Mouse (Mus musculus): ENCODE data around the gene Fmo6. TPM values are rescaled to one million over a fixed set of nuclear protein-coding genes. Genes with fewer than 3 reads are reported as not detected.

Gene Fmo6
- total RNA-seq, 4 experiments from 2014 or later, result not detected

DNA sequence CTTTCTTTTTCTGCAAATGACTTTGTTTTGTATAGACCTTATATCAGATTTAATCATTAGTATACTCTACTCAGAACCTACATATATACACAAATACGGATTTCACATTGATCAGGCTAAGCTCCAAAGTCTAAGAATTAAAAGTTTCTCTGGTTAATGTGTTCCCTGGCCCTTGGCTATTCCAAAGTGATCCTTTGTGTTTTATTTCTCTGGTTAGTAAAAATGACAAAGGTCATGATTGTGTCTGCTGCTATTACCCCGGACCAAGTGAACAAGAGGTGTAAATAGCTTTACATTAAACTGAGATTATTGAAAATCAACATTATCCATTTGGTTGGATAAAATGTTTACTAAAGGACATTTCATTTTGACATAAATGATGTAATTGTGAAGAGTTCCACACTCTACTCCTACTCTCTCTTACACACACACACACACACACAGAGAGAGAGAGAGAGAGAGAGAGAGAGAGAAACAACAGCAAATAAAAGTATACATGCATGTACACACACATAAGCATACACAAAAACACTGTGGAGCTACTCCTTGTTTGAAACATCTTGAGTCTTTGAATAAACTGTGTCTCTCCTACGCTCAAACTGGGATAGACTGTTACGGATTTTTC lies 22.3 kb downstream of the Fmo6 start:
- DNase-seq (ENCODE audit: low spot score in 2 of 2), result no peak

DNA sequence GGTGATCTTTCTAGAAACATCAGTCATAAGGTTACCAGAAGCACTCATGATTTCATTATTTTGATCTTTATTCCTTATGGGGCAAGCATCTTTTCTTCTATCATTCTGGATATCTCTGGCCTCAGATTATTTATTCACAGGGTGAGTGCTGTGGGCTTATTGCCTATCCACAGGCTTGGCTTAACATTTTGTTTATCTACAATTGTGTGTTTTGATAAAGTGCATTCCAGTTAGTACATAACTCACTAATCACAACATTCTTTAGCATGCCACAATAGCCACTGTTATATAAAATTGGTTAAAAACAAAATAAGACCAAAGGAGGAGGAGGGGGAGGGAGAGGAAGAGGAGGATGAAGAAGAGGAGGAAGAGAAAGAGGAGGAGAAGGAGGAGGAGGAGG lies 25.2 kb downstream of the Fmo6 start:
- DNase-seq (ENCODE audit: low spot score in 2 of 2), result no peak

DNA sequence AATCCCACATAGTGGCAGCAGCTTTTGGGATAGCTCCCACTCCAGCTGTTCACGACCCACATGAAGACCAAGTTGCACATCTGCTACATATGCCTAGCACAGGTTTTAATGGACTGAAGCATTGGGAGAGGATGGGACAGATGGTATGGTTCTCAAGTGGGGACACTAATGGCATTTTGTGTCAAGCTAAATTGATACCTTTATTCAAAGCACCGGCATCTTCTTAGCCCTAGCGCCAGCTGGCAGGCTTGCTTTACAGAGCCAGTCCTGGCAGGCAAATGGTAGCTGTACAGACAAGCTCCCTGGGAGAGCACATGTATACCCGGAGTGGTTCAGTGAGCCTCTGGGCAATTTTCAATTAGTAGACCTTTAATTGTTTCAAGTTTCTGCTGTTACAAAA lies 35.4 kb downstream of the Fmo6 start:
- no peak for DNase-seq (ENCODE audit: low spot score in 2 of 2)

- DNase-seq (ENCODE audit: low spot score in 2 of 2), result peak; percentile 40 to 49
Measured at GRCm38 (mm10) chr1:162897838-162898811, 39.2 kb downstream of the Fmo6 start, which contains the start of gene Fmo2. Fmo2 (minus strand) TSS chr1:162898726.

GRCm38 (mm10) chr1:162895900-162896299 lies 41.4 kb downstream of the Fmo6 start:
- DNase-seq (ENCODE audit: low spot score in 2 of 2), result peak; percentile 30 to 49

DNA sequence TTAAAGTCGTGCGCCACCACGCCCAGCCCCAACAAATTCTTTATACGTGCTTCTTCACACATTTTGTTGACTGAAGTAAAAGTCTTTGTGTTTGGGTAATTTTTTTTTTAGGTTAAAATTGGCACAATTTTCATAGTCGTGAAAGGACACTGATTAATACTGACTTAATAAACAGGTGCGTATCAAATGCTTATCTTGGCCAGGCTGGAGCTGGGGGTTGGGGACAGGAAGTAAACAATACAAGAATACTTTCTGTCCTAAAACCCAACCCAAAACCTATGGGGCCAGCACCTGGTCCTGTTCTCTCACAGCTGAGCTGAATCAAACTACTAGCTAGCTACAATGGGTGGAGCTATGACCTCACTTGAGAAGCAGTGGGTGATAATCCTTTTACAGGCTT lies 44.3 kb downstream of the Fmo6 start:
- DNase-seq (ENCODE audit: low spot score in 2 of 2), result no peak

DNA sequence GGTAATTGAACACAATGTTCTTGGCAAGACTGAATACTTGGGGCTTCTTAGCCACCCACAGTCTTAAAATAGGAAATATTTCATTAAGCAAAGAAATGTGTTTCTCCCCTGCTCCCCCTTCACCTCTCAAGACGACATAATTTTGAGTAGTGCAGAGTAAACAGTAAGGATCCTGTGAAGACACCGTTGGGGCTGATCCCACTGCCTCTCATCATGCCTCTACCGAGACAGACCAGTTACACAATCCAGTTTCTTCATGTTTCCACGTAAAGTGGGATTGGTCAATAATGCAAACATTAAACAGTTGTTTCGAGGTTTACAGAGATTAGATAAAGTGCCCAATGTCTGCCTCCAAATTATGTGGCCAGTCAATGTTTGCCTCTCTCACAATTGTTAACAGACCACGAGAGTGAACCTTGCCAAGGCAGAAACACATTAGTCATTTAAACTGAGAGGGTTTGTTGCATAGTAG lies 45.3 kb downstream of the Fmo6 start:
- DNase-seq (ENCODE audit: low spot score in 2 of 2), result no peak

GRCm38 (mm10) chr1:162888646-162889045 lies 48.7 kb downstream of the Fmo6 start:
- DNase-seq (ENCODE audit: low spot score in 2 of 2), result no peak

GRCm38 (mm10) chr1:162887644-162888043 lies 49.7 kb downstream of the Fmo6 start:
- DNase-seq (ENCODE audit: low spot score in 2 of 2), result no peak

GRCm38 (mm10) chr1:162886138-162886816 lies 51.0 kb downstream of the Fmo6 start:
- DNase-seq (ENCODE audit: low spot score in 2 of 2), result no peak

DNA sequence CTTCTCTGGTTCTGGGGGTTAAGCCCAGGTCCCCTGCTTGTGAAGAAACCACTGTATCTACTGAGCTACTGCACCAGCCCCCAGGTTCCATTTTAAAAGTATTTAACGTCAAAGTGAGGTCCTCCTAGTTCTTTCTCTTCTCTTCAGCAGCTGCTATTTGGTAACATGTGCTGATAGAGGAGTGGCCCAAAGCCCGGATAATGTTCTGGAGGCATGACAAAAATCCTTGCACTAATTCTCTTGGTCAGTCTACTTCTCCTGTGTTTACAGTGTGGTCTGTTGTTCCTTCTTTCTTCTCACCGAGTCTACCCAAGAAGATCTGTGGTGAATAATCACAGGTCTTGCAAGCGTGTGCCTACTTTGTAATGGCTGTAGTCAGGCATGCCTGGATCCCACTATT lies 54.6 kb downstream of the Fmo6 start:
- DNase-seq (ENCODE audit: low spot score in 2 of 2), result no peak

DNA sequence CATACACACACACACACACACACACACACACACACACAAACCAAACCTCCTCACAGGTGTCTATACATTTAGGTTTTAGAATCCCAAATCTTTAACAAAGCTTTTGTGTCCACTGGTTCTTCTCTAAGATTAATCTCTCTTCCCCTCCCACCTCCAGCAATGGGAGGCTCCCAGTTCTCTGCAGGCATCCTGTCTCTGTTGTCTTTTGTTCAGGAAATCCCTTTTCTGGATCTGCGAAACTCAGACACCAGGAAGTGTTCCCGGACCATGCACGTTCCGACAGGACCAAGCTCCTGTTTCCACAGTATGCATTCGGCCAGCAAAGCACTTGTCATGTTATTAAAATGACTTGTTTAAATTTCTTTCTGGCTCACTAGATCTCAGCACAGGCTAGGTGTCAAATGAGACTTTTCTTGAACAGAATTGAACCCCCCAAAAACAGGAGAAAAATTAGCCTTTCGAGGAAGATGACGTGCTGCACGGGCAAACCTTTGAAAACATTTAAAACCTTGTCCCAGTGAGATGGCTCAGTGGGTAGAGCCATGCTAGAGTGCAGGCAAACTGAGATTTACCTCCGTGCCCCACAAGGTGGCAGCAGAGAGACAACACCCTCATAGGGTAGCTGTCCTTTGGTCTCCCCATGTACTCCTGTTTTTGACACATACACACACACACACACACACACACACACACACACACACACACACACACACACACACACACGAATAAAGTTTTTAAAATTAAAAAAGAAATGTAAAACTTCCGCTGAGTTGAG lies 57.5 kb downstream of the Fmo6 start:
- peak in 1 of 2 experiments; percentile 33 for DNase-seq (ENCODE audit: low spot score in 2 of 2)

GRCm38 (mm10) chr1:162875091-162875490 lies 62.2 kb downstream of the Fmo6 start:
- DNase-seq (ENCODE audit: low spot score in 2 of 2), result no peak

DNA sequence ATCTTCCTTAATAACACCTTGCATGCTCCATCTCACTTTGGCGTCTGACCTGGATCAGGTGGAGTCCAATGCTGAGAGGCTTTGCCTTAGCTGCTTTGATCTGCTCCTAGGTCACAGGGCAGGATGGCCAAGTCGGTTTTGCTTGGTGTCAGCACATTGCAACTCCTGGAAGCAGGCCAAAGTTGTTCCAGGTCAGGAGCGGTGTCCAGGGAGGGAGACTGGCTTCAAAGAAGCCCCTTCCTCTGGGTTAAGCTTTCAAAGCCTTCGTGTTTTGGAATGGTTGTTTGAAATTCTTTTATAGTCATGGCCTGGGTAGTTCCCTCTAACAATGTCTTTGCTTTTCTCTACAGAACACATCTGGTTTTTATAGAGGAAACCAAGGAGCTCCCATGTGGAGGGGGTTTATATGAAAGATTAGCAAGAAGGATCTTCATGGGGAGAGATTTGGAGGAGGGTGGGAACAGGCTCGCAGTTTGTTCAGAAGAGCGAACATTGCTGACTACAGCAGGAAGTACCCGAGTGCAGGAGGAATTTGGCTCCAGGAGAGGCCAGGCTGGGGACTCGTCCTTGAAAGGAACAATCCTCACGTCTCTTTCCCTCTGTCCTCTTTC lies 65.5 kb downstream of the Fmo6 start:
- DNase-seq (ENCODE audit: low spot score in 2 of 2), result no peak

GRCm38 (mm10) chr1:162870978-162871377 lies 66.3 kb downstream of the Fmo6 start:
- no peak for DNase-seq (ENCODE audit: low spot score in 2 of 2)

DNA sequence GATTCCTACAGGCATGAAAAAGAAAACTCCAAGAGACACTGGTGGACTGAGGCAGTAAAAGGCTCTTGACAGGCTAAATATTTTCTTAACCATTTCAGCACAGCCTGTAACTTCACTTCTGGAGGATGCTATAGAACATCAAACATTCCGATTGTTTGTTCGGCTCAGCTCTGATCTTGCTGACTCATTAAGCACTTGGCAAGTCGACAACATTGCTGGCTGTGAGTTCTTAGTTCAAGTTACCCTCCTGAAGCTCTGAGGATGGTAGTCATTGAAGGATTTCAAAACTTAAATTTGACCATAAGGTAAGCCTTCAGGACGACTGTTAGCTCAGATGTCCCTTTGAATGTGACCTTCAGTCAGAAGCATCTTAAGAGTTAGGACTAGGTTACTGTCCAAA lies 69.9 kb downstream of the Fmo6 start:
- no peak for DNase-seq (ENCODE audit: low spot score in 2 of 2)

All from gastrocnemius, adult 8-10 months (tissue).